Mouse (Mus musculus): ENCODE measurements around the gene Med12. TPM values are rescaled to one million over a fixed set of nuclear protein-coding genes. Genes with fewer than 3 reads are reported as not detected.

Med12 gene
- total and polyA plus RNA-seq, 3 experiments = 20.9 to 68.0 TPM; not detected in 1

- peaks cover 0 to 21% of the 10 kb centered on the region in 2 experiments; a peak in 2 of 4 replicates for H3K36me3 ChIP-seq (ENCODE audit: control insufficient read depth in 1 of 2, insufficient read depth in 2 of 2, low read length in 2 of 2)
- DNase-seq (ENCODE audit: low read depth, low spot score) = no peak
- H3K27ac ChIP-seq (ENCODE audit: control insufficient read depth, low read depth, low read length) = no peak within 1 kb of the TSS
- no peaks in the 10 kb centered on the region for H3K9me3 ChIP-seq (replicated peaks; ENCODE audit: insufficient read depth, low read length)
- no peak within 1 kb of the TSS for H3K4me3 ChIP-seq (ENCODE audit: control insufficient read depth in 1 of 2, insufficient read depth in 1 of 2, low read depth in 2 of 2, low read length in 2 of 2)
- H3K9ac ChIP-seq (ENCODE audit: control insufficient read depth, low read depth, low read length, poor library complexity, severe bottlenecking) = no peak within 1 kb of the TSS
- TF ChIP-seq ZKSCAN1 (IDR thresholded peaks at IDR 0.05; ENCODE audit: low read depth, low read length) (no peak), MAFK (IDR thresholded peaks at IDR 0.05; ENCODE audit: borderline replicate concordance, low read depth, low read length) (no peak), CHD1 (IDR thresholded peaks at IDR 0.05; ENCODE audit: low read depth, low read length) (no peak), ELF1 (IDR thresholded peaks at IDR 0.05; ENCODE audit: low read depth, low read length) (no peak), GATA1 (IDR thresholded peaks at IDR 0.05; ENCODE audit: low read depth, low read length) (no peak), MXI1 (IDR thresholded peaks at IDR 0.05; ENCODE audit: low read depth, low read length) (no peak), POLR2AphosphoS2 (IDR thresholded peaks at IDR 0.05; ENCODE audit: low read length) (no peak), ETS1 (IDR thresholded peaks at IDR 0.05; ENCODE audit: low read depth, low read length) (no peak), KAT2A (conservative IDR thresholded peaks at IDR 0.05; ENCODE audit: low read depth, low read length) (no peak), TCF12 (IDR thresholded peaks at IDR 0.05; ENCODE audit: low read depth, low read length) (no peak), POLR2AphosphoS5 (IDR thresholded peaks at IDR 0.05; ENCODE audit: borderline replicate concordance, low read depth, low read length) (no peak), UBTF (IDR thresholded peaks at IDR 0.05; ENCODE audit: borderline replicate concordance, insufficient read depth, low read depth, low read length) (no peak), E2F4 (IDR thresholded peaks at IDR 0.05; ENCODE audit: borderline replicate concordance, low read depth, low read length) (no peak), USF1 (IDR thresholded peaks at IDR 0.05; ENCODE audit: low read depth, low read length) (no peak), CHD2 (IDR thresholded peaks at IDR 0.05; ENCODE audit: low read length) (no peak), MYC (IDR thresholded peaks at IDR 0.05; ENCODE audit: low read depth, low read length) (no peak)
- no peaks in the 10 kb centered on the region for H3K79me2 ChIP-seq (ENCODE audit: control insufficient read depth, insufficient read depth, low read length, poor library complexity)
- H3K4me1 ChIP-seq (ENCODE audit: control insufficient read depth in 1 of 2, insufficient read depth in 2 of 2, low read length in 2 of 2) = peaks cover 4 to 18% of the 10 kb centered on the region in 2 experiments; a peak in 3 of 4 replicates
- no peaks in the 10 kb centered on the region for H3K27me3 ChIP-seq (ENCODE audit: control insufficient read depth in 1 of 2, insufficient read depth in 2 of 2, low read length in 2 of 2)
These were observed 9.9 kb upstream of the Med12 start, which contains the start of gene Gm614 for GRCm38 (mm10) chrX:101263892-101264291. TSS of gene Gm614 (minus strand) at chrX:101263992.

DNA sequence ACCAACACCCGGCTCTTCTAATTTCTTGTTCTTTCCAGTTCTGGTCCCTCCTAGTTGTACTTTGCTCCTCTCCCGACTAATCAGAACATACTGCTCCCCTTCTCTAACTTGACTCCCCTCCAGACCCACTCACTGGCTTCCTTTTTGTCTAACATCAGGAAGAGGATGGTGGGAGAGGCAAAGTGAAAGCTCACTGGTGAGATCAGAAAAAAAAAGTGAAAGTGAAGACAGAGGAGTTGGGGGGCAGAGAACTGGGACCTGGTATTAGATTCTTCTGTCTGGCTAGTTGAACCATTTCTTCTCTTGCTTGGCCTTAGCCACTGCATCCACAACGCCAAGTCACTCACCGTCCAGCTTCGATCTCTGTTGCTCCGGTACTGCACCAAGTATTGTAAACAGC is 7.2 kb upstream of the Med12 start:
- no peaks in the 10 kb centered on the region for H3K79me2 ChIP-seq (ENCODE audit: control insufficient read depth, insufficient read depth, low read length, poor library complexity)
- TF ChIP-seq MYC (IDR thresholded peaks at IDR 0.05; ENCODE audit: low read depth, low read length) = no peak
- TF ChIP-seq TCF12 (IDR thresholded peaks at IDR 0.05; ENCODE audit: low read depth, low read length) = no peak
- no peak for TF ChIP-seq SMC3 (IDR thresholded peaks at IDR 0.05; ENCODE audit: low read depth, low read length)
- no peak for TF ChIP-seq POLR2AphosphoS5 (IDR thresholded peaks at IDR 0.05; ENCODE audit: borderline replicate concordance, low read depth, low read length)
- no peak for TF ChIP-seq MAFK (IDR thresholded peaks at IDR 0.05; ENCODE audit: borderline replicate concordance, low read depth, low read length)
- TF ChIP-seq CHD1 (IDR thresholded peaks at IDR 0.05; ENCODE audit: low read depth, low read length) = no peak
- TF ChIP-seq UBTF (IDR thresholded peaks at IDR 0.05; ENCODE audit: borderline replicate concordance, insufficient read depth, low read depth, low read length) = no peak
- no peak for TF ChIP-seq MXI1 (IDR thresholded peaks at IDR 0.05; ENCODE audit: low read depth, low read length)
- no peak for TF ChIP-seq RCOR1 (IDR thresholded peaks at IDR 0.05; ENCODE audit: low read depth, low read length)
- TF ChIP-seq ZKSCAN1 (IDR thresholded peaks at IDR 0.05; ENCODE audit: low read depth, low read length) = no peak
- no peak for TF ChIP-seq EP300 (IDR thresholded peaks at IDR 0.05; ENCODE audit: low read depth in 1 of 2, low read length in 2 of 2)
- no peak for TF ChIP-seq TBP (IDR thresholded peaks at IDR 0.05; ENCODE audit: low read depth, low read length)
- TF ChIP-seq MEF2A (IDR thresholded peaks at IDR 0.05; ENCODE audit: extremely low read depth, insufficient replicate concordance, low read depth, low read length, poor library complexity, severe bottlenecking) = no peak
- TF ChIP-seq USF2 (IDR thresholded peaks at IDR 0.05; ENCODE audit: borderline replicate concordance in 1 of 2, insufficient read depth in 1 of 2, low read depth in 1 of 2, low read length in 2 of 2) = no peak
- TF ChIP-seq HCFC1 (IDR thresholded peaks at IDR 0.05; ENCODE audit: low read depth, low read length) = no peak
- no peak for TF ChIP-seq RAD21 (IDR thresholded peaks at IDR 0.05; ENCODE audit: low read depth, low read length)
- no peak for TF ChIP-seq NRF1 (IDR thresholded peaks at IDR 0.05; ENCODE audit: insufficient read depth, low read depth, low read length, poor library complexity, severe bottlenecking)
- no peak for TF ChIP-seq JUND (IDR thresholded peaks at IDR 0.05; ENCODE audit: low read depth, low read length)
- no peak for TF ChIP-seq GATA1 (IDR thresholded peaks at IDR 0.05; ENCODE audit: low read depth, low read length)
- no peak overlapping the region for H3K9ac ChIP-seq (ENCODE audit: control insufficient read depth, low read depth, low read length, poor library complexity, severe bottlenecking)
- DNase-seq (ENCODE audit: low read depth, low spot score) = no peak
- H3K4me1 ChIP-seq (ENCODE audit: control insufficient read depth in 1 of 2, insufficient read depth in 2 of 2, low read length in 2 of 2) = peaks cover 4 to 8% of the 10 kb centered on the region in 2 experiments; a peak in 3 of 4 replicates
- H3K27ac ChIP-seq (ENCODE audit: control insufficient read depth, low read depth, low read length) = no peak overlapping the region
- peaks cover 0 to 7% of the 10 kb centered on the region in 2 experiments; a peak in 2 of 4 replicates for H3K36me3 ChIP-seq (ENCODE audit: control insufficient read depth in 1 of 2, insufficient read depth in 2 of 2, low read length in 2 of 2)
- no peak overlapping the region for H3K4me3 ChIP-seq (ENCODE audit: control insufficient read depth in 1 of 2, insufficient read depth in 1 of 2, low read depth in 2 of 2, low read length in 2 of 2)
- H3K27me3 ChIP-seq (ENCODE audit: control insufficient read depth in 1 of 2, insufficient read depth in 2 of 2, low read length in 2 of 2) = no peaks in the 10 kb centered on the region
- no peaks in the 10 kb centered on the region for H3K9me3 ChIP-seq (replicated peaks; ENCODE audit: insufficient read depth, low read length)

Data from MEL (cell line).